In genomic region chr11:113326387-113327011, GRCm38 (mm10) we compare ENCODE assay signal across 8 mouse cellular contexts.
DNase-seq lines count a peak whose midpoint lies in the region; ATAC-seq and TF ChIP-seq lines count a peak whose summit lies in the region.

No protein-coding gene starts in this region.

- TF ChIP-seq POLR2A in ES-Bruce4 (IDR thresholded peaks at IDR 0.05; ENCODE audit: insufficient read depth, low read length), result no peak

- H3K36me3 ChIP-seq in ES-Bruce4 (ENCODE audit: control insufficient read depth, insufficient read depth, low read length, poor library complexity, severe bottlenecking), result no peaks in the 10 kb centered on the region
- no peaks in the 10 kb centered on the region for H3K36me3 ChIP-seq in forebrain, embryonic 11.5 days (ENCODE audit: control insufficient read depth, insufficient read depth, low read length)
- H3K36me3 ChIP-seq in heart, postnatal 0 days (replicated peaks; ENCODE audit: control insufficient read depth, insufficient read depth, low read length), result no peaks in the 10 kb centered on the region

- peak overlapping the region; percentile 31; the same call in 1 of the 2 replicates for H3K4me2 ChIP-seq in forebrain, embryonic 11.5 days (ENCODE audit: low read depth, low read length, severe bottlenecking)
- peak overlapping the region; percentile 25; the same call in 1 of the 2 replicates for H3K4me2 ChIP-seq in heart, postnatal 0 days (ENCODE audit: low read depth, low read length)

- H3K4me3 ChIP-seq in ES-Bruce4 (ENCODE audit: low read depth, low read length), result peak overlapping the region; percentile 45
- H3K4me3 ChIP-seq in forebrain, embryonic 11.5 days (ENCODE audit: low read depth, low read length), result no peak overlapping the region
- H3K4me3 ChIP-seq in heart, postnatal 0 days (ENCODE audit: low read depth, low read length), result no peak overlapping the region

- H3K27ac ChIP-seq in ES-Bruce4 (ENCODE audit: insufficient read depth, low read length), result no peak overlapping the region
- no peak overlapping the region for H3K27ac ChIP-seq in forebrain, embryonic 11.5 days (ENCODE audit: low read depth, low read length)
- H3K27ac ChIP-seq in heart, postnatal 0 days (ENCODE audit: low read depth), result no peak overlapping the region

- H3K4me1 ChIP-seq in ES-Bruce4 (ENCODE audit: control insufficient read depth, insufficient read depth, low read length), result peaks cover 2% of the 10 kb centered on the region
- 0 out of 2 replicates have a peak, but pooled peaks cover 9% of the 10 kb centered on the region for H3K4me1 ChIP-seq in forebrain, embryonic 11.5 days (replicated peaks; ENCODE audit: control insufficient read depth, insufficient read depth, low read length)
- H3K4me1 ChIP-seq in heart, postnatal 0 days (ENCODE audit: control insufficient read depth, insufficient read depth), result no peaks in the 10 kb centered on the region

- DNase-seq in c-Kit-positive CD71-negative TER-119-negative erythroid progenitor cells, embryonic 14.5 days (ENCODE audit: low read depth), result peak; percentile 34
- peak; percentile 92 for DNase-seq in forebrain, embryonic 11.5 days (ENCODE audit: low spot score)
- DNase-seq in heart, postnatal 0 days (ENCODE audit: low spot score), result peak; percentile 41
- peak; percentile 69 for DNase-seq in kidney, postnatal 14 days
- DNase-seq in lung, adult 18-20 months, result peak; percentile 37 to 54
- peak; percentile 73 for DNase-seq in thymus, postnatal 25 days

- WGBS in forebrain, embryonic 11.5 days, result 26% methylated on average over 18 of the region's 18 CpGs
- 23% methylated on average over 18 of the region's 18 CpGs for WGBS in heart, postnatal 0 days

- TF ChIP-seq CTCF in ES-Bruce4 (IDR thresholded peaks at IDR 0.05; ENCODE audit: low read depth, low read length), result peak; percentile 61
- TF ChIP-seq CTCF in heart, postnatal 0 days (IDR thresholded peaks at IDR 0.05; ENCODE audit: low read depth), result peak; percentile 71

- peak; percentile 82 for ATAC-seq in forebrain, embryonic 11.5 days (replicated peaks; ENCODE audit: low FRiP score)
- peak; percentile 64; the same call in 1 of the 2 replicates for ATAC-seq in heart, postnatal 0 days (ENCODE audit: insufficient read depth, low read depth)
- peak; percentile 34; the same call in 1 of the 2 replicates for ATAC-seq in neutrophil, adult 5-6 weeks (ENCODE audit: extremely low read depth, insufficient number of reproducible peaks, low FRiP score, poor library complexity, severe bottlenecking)

- no peak for TF ChIP-seq EP300 in ES-Bruce4 (IDR thresholded peaks at IDR 0.05; ENCODE audit: insufficient read depth, low read depth, low read length)
- no peak for TF ChIP-seq EP300 in heart, postnatal 0 days (IDR thresholded peaks at IDR 0.05; ENCODE audit: low read depth)

- no peaks in the 10 kb centered on the region for H3K9me3 ChIP-seq in ES-Bruce4 (replicated peaks; ENCODE audit: control insufficient read depth, insufficient read depth, low read length, poor library complexity, severe bottlenecking)
- H3K9me3 ChIP-seq in forebrain, embryonic 11.5 days (ENCODE audit: control insufficient read depth, low read length), result no peaks in the 10 kb centered on the region
- no peaks in the 10 kb centered on the region for H3K9me3 ChIP-seq in heart, postnatal 0 days (replicated peaks; ENCODE audit: control insufficient read depth, low read length)

- H3K9ac ChIP-seq in ES-Bruce4 (ENCODE audit: low read depth, poor library complexity, severe bottlenecking), result peak overlapping the region; percentile 26; the same call in 1 of the 2 replicates
- 0 out of 2 replicates have a peak overlapping the region, but pooled peaks have one; percentile 6 for H3K9ac ChIP-seq in forebrain, embryonic 11.5 days (ENCODE audit: low read length)
- no peak overlapping the region for H3K9ac ChIP-seq in heart, postnatal 0 days (replicated peaks; ENCODE audit: low read depth, low read length)

- H3K27me3 ChIP-seq in ES-Bruce4 (ENCODE audit: control insufficient read depth, insufficient read depth, low read length, poor library complexity, severe bottlenecking), result no peaks in the 10 kb centered on the region
- no peaks in the 10 kb centered on the region for H3K27me3 ChIP-seq in forebrain, embryonic 11.5 days (ENCODE audit: control insufficient read depth, insufficient read depth, low read length)
- no peaks in the 10 kb centered on the region for H3K27me3 ChIP-seq in heart, postnatal 0 days (ENCODE audit: control insufficient read depth, insufficient read depth, low read length)

Comparison
In these comparisons a context has a peak if more than half of its experiments do, and no peak if none do; other contexts are left out.
1. DNase-seq: peak in every context shown above with its lines; median percentile 92 in forebrain, embryonic 11.5 days; 73 in thymus, postnatal 25 days; 69 in kidney, postnatal 14 days; 46 in lung, adult 18-20 months; 41 in heart, postnatal 0 days; 34 in c-Kit-positive CD71-negative TER-119-negative erythroid progenitor cells, embryonic 14.5 days.